Mouse (Mus musculus) intestine, postnatal 0 days (tissue): ENCODE measurements around the gene Mob2. TPM values are rescaled to one million over a fixed set of nuclear protein-coding genes. Genes with fewer than 3 reads are reported as not detected.

Experiments used
- ATAC-seq: fragments of 200-750 bp; cut with Nextera tagmentation; 2 replicates; pipeline ENCODE4 v1.8.0; 2017; ENCODE audit warnings: mild to moderate bottlenecking, moderate TSS enrichment, moderate library complexity
- H3K27ac ChIP-seq: fragments of 300-500 bp; sonication (generic); 2 replicates; pipeline ENCODE4 v1.5.1; 2014; ENCODE audit warnings: mild to moderate bottlenecking, low read depth, low read length, moderate library complexity
- H3K27me3 ChIP-seq: fragments of 300-500 bp; sonication (generic); replicated peaks from 2 replicates; pipeline ENCODE4 v1.6.1; 2014; ENCODE audit warnings: low read length, mixed read lengths; ENCODE audit not compliant: control insufficient read depth, insufficient read depth
- H3K36me3 ChIP-seq: fragments of 300-500 bp; sonication (generic); 2 replicates; pipeline ENCODE4 v1.6.1; 2014; ENCODE audit warnings: mild to moderate bottlenecking, moderate library complexity; ENCODE audit not compliant: control insufficient read depth, insufficient read depth
- H3K4me1 ChIP-seq: fragments of 300-500 bp; sonication (generic); replicated peaks from 2 replicates; pipeline ENCODE4 v1.6.1; 2014; ENCODE audit warnings: antibody characterized with exemption, low read length, mixed read lengths; ENCODE audit not compliant: control insufficient read depth, insufficient read depth
- H3K4me2 ChIP-seq: fragments of 300-500 bp; sonication (generic); replicated peaks from 2 replicates; pipeline ENCODE4 v1.6.1; 2014; ENCODE audit warnings: low read depth, mild to moderate bottlenecking, moderate library complexity
- H3K4me3 ChIP-seq: fragments of 300-500 bp; sonication (generic); 2 replicates; pipeline ENCODE4 v1.5.1; 2014; ENCODE audit warnings: low read depth, low read length
- H3K9ac ChIP-seq: fragments of 300-500 bp; sonication (generic); 2 replicates; pipeline ENCODE4 v1.6.1; 2014; ENCODE audit warnings: mild to moderate bottlenecking, low read depth, low read length
- H3K9me3 ChIP-seq: fragments of 300-500 bp; sonication (generic); 2 replicates; pipeline ENCODE4 v1.6.1; 2016; ENCODE audit warnings: mixed run types; ENCODE audit not compliant: control insufficient read depth
- CTCF ChIP-seq: sonication (generic); IDR thresholded peaks from 2 replicates; pipeline ENCODE4 v1.5.1; 2016; ENCODE audit warnings: low read depth, mild to moderate bottlenecking, control low read depth, antibody characterized with exemption, moderate library complexity
- WGBS: fragments of 180-500 bp; shearing (Covaris S2); extraction: QIAGEN DNeasy Blood & Tissue Kit; methylation state at CpG from one replicate; pipeline ENCODE4 v1.1.7; 2014; 5-methylcytosine and 5-hydroxymethylcytosine counted together
- polyA plus RNA-seq: library from polyadenylated mRNA; unstranded; fragments of >200 nt; fragmentation: Nextera tagmentation; extraction: Ambion mirVana; gene quantifications from 2 replicates; pipeline ENCODE4 v1.2.1, GENCODE M21; 2015

Gene Mob2
- polyA plus RNA-seq, 1 experiment from 2014 or later: 54.7 TPM

- Histone ChIP-seq H3K9me3 (no peaks in the 10 kb centered on the region), H3K4me2 (no peak overlapping the region), H3K9ac (no peak overlapping the region), H3K27me3 (no peaks in the 10 kb centered on the region), H3K4me3 (no peak overlapping the region), H3K27ac (no peak overlapping the region), H3K4me1 (no peaks in the 10 kb centered on the region), H3K36me3 (peaks cover 4% of the 10 kb centered on the region; the same call in 1 of the 2 replicates)
- 0 out of 2 replicates have a peak, but pooled peaks have one; percentile 5 for ATAC-seq
- TF ChIP-seq CTCF: no peak
- 89% methylated on average over 3 of the region's 3 CpGs for WGBS
Measured at GRCm38 (mm10) chr7:142000661-142001060, 60.2 kb downstream of the Mob2 start.

GRCm38 (mm10) chr7:141994121-141994520 lies 66.7 kb downstream of the Mob2 start:
- no peak for TF ChIP-seq CTCF
- Histone ChIP-seq H3K9ac (no peak overlapping the region), H3K27ac (no peak overlapping the region), H3K4me1 (no peaks in the 10 kb centered on the region), H3K4me2 (no peak overlapping the region), H3K9me3 (no peaks in the 10 kb centered on the region), H3K36me3 (no peaks in the 10 kb centered on the region), H3K4me3 (no peak overlapping the region), H3K27me3 (no peaks in the 10 kb centered on the region)
- ATAC-seq: no peak
- 86% methylated on average over 4 of the region's 4 CpGs for WGBS

- H3K4me2 ChIP-seq: no peak overlapping the region
- no peaks in the 10 kb centered on the region for H3K36me3 ChIP-seq
- no peak for TF ChIP-seq CTCF
- H3K27me3 ChIP-seq: no peaks in the 10 kb centered on the region
- H3K9ac ChIP-seq: no peak overlapping the region
- H3K4me3 ChIP-seq: no peak overlapping the region
- H3K9me3 ChIP-seq: no peaks in the 10 kb centered on the region
- ATAC-seq: no peak
- no peaks in the 10 kb centered on the region for H3K4me1 ChIP-seq
- no peak overlapping the region for H3K27ac ChIP-seq
- 69% methylated on average over 2 of the region's 2 CpGs for WGBS
Measured at GRCm38 (mm10) chr7:141991183-141991582, 69.7 kb downstream of the Mob2 start.

- Histone ChIP-seq H3K27me3 (no peaks in the 10 kb centered on the region), H3K9ac (no peak overlapping the region), H3K27ac (no peak overlapping the region), H3K36me3 (no peaks in the 10 kb centered on the region), H3K4me1 (no peaks in the 10 kb centered on the region), H3K4me2 (no peak overlapping the region), H3K9me3 (no peaks in the 10 kb centered on the region), H3K4me3 (no peak overlapping the region)
- no peak for TF ChIP-seq CTCF
- WGBS: 82% methylated on average over 7 of the region's 7 CpGs
- no peak for ATAC-seq
Measured at GRCm38 (mm10) chr7:141988314-141988806, 72.5 kb downstream of the Mob2 start.

- Histone ChIP-seq H3K9me3 (no peaks in the 10 kb centered on the region), H3K4me2 (no peak overlapping the region), H3K4me1 (no peaks in the 10 kb centered on the region), H3K4me3 (no peak overlapping the region), H3K27me3 (no peaks in the 10 kb centered on the region), H3K36me3 (no peaks in the 10 kb centered on the region), H3K9ac (no peak overlapping the region), H3K27ac (no peak overlapping the region)
- no peak for TF ChIP-seq CTCF
- no peak for ATAC-seq
- WGBS: 82% methylated on average over 7 of the region's 7 CpGs
Measured at GRCm38 (mm10) chr7:141981237-141981636, 79.6 kb downstream of the Mob2 start.

GRCm38 (mm10) chr7:141979247-141979646 lies 81.6 kb downstream of the Mob2 start:
- TF ChIP-seq CTCF: no peak
- ATAC-seq: no peak
- Histone ChIP-seq H3K4me2 (no peak overlapping the region), H3K9ac (no peak overlapping the region), H3K4me1 (no peaks in the 10 kb centered on the region), H3K27me3 (no peaks in the 10 kb centered on the region), H3K36me3 (no peaks in the 10 kb centered on the region), H3K9me3 (no peaks in the 10 kb centered on the region), H3K27ac (no peak overlapping the region), H3K4me3 (no peak overlapping the region)
- WGBS: 92% methylated on average over 4 of the region's 4 CpGs

GRCm38 (mm10) chr7:141978003-141978402 lies 82.9 kb downstream of the Mob2 start:
- WGBS: 73% methylated on average over 6 of the region's 6 CpGs
- Histone ChIP-seq H3K4me2 (no peak overlapping the region), H3K36me3 (no peaks in the 10 kb centered on the region), H3K4me3 (no peak overlapping the region), H3K9me3 (no peaks in the 10 kb centered on the region), H3K4me1 (no peaks in the 10 kb centered on the region), H3K9ac (no peak overlapping the region), H3K27me3 (no peaks in the 10 kb centered on the region), H3K27ac (no peak overlapping the region)
- no peak for TF ChIP-seq CTCF
- ATAC-seq: no peak
